Mouse (Mus musculus) c-Kit-positive CD71-positive TER-119-negative erythroid progenitor cells, embryonic 14.5 days (primary cell): ENCODE measurements around the gene Arhgap8.
A peak's percentile ranks its signal among the peaks of the same experiment; 100 is the strongest.

Experiments
- DNase-seq: peaks from one replicate; pipeline ENCODE4 v3.0.0-alpha.2; 2013; ENCODE audit warnings: low read depth

Arhgap8 gene

DNA sequence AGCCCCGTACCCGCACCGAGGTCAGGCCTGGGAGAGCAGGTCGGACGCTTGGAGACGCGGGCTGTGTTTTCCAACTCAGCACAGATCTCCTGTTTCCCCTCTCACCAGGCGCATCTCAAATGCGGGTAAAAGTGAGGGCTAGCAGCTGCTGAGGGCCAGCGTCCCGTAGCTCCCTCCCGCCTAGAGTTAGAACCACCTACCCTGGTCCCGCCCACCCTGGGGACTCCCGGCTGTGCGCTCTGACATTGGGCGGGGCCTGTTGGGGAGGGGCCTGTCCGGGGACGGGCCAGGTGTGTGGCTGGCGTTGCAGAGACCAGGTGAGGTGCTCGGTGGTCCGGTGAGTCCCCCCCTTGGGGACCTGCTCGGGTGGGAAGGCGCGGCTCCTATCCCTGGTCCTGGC is at the start of gene Arhgap8:
Gene Arhgap8, plus strand, starts transcription at position 262 of the 400 bp plus-strand sequence.
- no peak for DNase-seq

DNA sequence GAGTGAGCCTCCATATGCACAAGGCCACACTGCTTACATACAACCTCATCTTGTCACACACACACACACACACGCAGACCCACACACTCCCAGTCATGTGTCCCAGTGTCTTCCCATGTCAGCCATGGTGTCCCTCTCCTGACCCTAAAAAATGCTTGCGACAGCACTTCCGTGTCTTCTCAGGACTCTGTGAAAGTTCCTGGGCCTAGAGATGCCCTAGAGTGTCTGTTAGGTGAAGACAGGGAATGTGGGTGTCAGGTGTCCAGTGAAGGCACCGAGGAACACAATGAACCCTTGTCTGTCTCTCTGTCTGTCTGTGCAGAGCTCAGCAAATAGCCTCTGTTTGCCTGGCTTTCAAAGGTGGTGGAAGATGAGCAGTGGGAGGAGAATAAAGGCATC is 49.2 kb upstream of the Arhgap8 start:
- no peak for DNase-seq

DNA sequence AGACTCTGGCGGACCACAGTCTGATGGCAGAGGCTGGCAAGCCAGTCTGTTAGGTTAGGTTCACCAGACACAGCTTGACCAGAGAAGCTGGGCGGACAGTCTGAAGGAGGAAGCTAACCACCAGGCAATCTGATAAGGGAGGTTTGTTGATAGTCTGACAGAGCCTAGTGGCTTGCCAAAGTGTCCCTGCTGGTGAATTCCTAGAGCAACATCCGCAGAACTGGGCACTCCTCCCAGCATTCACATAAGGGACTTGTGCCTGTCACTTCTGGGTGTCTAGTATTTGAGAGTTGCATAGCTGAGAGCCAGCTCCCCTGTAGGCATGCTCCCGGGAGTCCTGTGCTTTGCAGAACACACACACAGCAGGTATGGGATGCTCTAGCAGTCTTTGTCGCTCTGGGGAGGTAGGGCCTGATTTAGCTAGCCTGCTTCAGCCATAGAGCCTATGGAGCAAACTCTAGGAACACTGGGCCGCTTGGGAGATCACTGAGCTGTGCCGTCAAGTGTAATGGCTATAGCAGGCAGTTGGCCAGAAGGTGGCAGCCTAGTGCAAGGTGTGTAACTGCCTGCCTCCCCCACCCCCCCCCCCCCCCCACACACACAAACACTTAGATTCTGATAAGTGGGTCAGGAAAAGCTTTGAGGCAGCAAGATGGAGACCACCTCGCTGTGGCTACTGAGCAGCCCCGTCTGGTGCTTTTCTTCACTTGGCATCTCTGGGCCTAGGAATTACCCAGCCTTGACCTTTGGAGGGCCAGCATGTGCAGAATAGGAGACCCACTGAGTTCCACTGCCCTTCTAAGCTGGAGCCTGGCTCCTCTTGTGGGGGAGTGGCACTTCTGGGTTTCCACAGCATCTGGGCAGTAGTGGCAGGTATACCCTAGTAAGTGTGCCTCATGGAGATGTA is 48.2 kb upstream of the Arhgap8 start:
- no peak for DNase-seq

DNA sequence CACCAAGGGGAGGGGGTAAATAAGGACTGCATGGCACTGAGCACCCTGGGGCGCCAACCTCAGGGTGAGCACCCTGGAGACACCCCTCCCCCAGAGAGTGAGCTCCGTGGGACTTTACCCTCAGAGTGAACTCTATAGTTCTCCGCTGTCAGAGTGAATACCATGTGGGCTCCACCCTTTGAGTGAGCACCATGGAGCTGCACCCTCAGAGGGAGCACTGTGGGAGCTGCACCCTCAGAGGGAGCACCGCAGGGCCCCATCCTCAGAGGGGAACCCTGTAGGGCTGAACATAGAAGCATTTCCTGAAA is 47.6 kb upstream of the Arhgap8 start:
- no peak for DNase-seq

DNA sequence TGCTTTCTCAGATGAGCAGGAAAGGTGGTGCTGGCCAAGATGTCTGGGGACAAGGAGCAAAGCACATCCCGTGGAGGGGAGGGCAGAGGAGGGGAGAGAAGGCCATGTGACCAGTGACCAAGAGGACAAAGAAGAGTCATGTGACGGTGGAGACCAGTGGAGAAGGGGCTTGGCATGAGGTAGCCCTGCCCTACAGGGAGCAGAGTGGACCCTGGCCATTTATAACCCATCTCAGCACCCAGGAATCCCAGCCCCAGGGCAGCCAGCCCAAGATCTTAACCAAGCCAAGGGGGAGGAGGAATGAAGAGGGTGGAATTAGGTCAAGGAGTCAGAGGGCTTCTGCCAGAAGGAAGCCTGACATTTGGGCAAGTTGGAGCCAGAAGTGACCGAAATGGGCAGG is 47.2 kb upstream of the Arhgap8 start:
- DNase-seq, result no peak

DNA sequence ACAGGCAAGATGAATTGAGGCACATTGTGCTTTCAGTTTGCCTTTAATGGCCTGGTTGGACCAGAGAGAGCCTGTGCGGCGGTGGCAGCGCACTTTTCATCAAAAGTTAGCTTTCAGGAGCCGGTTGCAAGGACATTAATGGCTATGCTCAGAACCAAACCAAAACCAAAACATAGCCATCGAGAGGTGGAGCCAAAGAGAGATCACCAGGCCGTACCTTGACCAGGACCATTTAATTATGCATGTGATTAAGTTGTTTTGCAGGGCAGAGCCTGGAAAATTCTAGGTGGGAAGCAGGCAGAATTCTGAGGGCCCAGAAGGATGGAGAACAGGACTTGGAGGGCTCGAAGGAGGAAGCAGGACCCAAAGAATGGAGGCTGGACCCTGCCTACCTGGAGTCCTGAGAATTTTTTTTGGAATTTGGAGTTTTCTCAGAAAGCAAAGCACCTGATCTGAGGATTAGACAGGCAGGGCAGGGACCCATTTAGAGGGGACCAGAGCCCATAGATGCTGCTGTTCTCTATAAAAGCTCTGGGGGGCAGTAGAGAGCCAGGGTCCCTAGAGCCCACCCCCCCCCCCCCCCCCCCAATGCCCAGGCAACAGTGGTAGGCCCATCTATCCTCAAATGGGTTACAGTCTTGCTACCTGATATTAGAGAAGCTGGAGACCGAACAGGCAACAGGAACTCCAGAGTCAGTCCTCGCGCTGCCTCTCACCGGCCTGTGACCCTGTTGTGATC is 45.4 kb upstream of the Arhgap8 start:
- DNase-seq, result no peak

DNA sequence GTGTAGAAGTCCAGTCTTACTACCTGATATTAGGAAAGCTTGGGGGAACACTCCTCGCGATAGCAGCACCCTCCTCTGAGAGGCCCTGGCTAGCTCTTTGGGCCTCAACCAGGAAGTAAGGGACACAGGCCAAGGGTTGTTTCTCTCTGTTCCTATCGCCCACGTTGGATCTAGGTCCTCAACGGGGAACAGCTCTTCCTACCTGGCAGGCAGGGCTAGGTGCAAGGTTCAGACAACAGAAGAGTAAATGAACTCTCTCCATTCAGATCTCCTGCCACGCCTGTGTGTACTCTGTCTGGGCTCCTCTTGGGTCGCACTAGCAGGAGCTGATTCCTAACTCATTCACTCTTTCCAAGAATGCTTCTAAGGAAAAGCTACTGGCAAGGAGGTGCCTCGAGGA is 44.5 kb upstream of the Arhgap8 start:
- no peak for DNase-seq

DNA sequence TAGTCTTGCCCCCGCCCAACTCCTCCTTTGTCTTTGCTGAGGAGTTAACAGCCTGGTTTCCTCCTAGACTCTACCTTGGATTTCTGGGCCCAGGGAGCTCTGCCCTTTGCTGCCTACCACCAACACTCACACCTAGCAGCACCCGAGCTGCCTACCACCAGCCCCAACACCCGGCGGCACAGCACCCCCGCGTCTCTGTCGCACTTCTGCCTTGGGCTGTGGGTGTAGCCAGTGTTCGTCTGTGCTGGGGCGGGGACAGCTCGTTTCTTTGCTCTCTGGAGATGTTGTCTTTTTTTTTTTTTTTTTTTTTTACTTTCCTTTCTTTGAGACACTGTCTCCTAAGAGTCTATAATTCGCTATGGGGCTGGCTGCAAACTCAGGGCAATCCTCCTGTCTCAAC is 41.9 kb upstream of the Arhgap8 start:
- DNase-seq, result no peak

DNA sequence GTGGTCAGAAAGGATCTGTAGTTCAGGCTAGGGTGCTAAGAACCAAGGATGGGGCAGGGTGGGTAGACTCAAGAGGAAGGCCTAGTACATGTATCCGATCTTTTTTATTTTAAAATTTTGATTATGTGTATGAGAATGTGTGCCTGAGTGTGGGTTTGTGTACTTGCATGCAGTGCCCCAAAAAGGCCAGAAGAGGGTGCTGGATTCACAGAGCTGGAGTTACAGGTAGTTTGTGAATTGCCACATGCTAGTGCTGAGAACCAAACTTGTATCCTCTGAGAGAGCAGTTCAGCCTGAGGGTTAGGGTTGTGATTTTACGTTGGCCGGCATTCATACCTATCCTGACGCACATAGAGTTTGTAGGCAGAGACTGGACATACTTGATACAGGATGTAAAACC is 40.8 kb upstream of the Arhgap8 start:
- no peak for DNase-seq

DNA sequence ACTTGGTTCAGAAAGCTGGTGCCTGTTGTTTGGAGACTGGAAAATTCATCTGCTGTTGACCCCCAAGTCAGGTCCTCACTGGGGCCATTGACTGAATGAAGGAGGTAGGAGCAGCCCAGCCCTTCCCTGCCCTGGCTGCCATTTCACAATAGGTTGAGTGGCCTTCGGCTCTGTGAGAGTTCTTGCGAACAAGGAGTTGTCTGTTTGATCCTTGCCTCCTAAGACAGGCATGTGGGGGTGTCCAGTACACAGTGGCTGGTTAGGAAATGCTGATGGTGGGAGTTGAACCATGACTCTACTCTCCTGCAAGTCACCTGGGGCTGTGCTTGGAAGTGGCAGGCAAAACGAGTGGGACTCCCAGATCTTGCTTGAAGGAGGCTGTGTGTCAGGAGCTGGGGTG is 40.1 kb upstream of the Arhgap8 start:
- no peak for DNase-seq

DNA sequence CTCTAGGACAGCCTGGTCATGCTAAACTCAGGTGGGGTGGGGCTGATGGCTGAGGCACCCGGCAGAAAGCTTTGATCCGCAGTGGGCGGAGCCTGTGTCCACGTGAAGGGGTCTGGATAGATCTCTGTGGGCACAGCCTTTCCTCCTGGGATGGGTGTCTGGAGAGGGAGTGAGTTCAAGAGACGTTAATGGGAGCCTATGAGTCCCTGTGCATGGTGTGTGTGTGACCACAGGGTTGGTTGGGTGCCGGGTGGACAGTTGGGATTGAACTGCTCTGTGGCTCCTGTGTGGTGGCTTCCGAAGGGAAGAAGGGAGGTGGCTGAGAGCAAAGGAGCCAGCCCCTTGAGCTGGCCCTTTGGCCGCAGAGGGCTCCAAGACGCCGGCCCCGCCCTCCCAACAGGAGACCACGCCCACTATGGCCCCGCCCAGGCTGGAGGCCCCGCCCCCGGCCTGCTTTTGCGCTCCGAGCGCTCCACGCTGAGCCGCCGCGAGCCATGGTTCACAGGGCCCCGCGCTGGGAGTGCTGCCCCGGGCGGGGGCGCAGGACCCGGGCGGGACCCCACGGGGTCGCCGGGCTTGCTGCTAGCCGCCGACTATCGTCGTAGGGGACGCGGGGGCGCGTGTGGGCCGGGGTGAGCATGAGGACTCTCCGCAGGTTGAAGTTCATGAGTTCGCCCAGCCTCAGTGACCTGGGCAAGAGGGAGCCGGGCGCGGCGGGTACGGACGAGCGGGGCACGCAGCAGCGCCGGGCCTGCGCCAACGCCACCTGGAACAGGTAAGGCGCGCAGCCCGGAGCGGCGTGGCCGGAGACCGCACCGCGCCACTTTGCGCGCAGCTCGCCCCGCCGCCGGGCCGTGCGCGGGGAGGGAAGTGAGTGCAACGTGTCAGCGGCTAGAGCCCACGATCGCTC is 39.1 kb upstream of the Arhgap8 start:
- peak; percentile 35 for DNase-seq

DNA sequence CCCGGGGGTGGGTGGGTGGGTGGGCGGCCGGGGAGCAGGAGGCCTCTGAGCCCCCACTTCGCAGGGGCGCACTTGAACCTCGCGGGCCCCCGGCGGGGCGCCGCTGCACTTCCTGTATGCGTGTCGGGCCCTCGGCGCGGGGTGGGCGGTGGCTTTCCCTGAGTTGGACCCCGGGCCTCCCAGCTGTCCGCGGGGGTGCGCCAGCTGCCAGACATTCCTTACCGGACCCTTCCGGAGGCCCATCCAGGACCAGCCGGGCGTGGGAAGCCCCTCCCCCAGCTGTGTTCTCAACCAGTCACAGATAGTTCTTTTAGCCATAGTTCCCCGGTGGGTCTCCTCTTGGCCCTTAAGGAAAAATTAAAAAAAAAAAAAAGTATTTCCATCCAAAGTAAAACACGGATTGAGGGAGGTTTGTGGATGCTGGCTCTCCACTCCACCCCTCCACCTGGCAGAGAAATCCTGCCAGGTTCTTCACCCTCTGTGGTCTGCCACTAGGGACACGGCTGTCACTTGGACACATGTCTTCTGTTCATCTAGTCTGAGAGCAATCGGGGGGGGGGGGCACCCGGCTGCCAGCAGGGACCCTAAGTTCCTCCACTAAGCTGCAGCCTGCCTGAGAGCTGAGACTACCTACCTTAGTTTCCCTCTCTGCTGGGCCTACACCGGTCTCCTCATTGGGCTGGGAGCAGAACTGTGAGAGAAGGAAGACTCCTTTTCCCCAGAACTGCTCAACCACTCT is 38.2 kb upstream of the Arhgap8 start:
- DNase-seq, result no peak

DNA sequence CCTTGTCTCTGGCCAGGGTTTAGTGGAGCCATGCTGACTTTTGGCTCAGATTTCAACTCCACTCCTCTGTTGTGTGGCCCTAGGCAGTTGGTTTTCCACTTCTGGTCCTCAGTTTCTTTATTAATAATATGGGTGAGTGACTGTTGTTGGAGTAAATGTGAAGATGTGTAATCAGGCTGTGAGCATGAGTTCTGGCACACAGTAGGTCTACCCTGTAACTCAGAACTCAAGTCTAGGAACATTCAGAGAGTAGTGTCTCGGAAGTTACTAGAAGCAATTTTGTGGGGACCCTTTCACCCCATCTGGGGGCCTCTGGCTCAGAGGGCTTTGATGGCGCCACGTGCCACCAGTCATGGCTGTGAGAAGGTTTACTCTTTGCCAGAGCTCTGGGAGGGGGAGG is 37.6 kb upstream of the Arhgap8 start:
- DNase-seq, result no peak

DNA sequence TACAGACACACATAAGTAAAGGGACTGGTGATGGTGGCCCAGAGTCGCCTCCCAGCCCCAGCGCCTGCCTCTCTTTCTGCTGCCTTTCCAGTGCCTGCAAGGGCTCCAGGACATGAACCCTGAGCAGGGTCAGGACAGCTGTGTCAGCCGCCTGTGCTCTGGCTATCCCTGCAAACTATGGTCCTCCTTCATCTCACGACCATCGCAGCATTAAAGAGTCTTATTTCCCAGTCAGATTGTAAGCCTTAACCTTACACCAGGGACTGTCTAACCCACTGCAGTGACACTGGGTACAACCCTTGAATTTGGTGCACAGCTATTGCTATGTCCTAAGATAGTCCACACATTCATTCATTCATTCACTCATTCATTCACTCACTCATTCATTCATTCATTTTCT is 37.0 kb upstream of the Arhgap8 start:
- no peak for DNase-seq

DNA sequence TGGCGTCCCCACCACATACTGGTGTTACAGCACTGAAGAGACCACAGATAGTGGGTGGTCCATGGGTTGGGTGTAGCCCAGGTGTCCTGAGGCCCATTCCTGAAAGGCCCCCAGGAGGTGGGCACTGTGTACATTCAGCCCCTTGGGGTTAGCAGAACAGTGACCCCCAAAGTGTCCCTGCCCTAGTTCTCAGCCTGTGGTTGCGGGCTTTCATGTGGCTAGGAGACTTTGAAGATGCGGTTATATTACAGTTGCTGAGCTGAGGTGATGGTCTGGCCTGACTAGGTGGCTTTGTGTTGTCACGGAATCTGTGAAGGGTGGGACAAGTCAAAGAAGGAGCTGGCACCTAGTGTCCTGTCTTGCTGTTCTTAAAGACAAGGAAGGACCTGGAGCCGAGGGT is 35.3 kb upstream of the Arhgap8 start:
- no peak for DNase-seq

DNA sequence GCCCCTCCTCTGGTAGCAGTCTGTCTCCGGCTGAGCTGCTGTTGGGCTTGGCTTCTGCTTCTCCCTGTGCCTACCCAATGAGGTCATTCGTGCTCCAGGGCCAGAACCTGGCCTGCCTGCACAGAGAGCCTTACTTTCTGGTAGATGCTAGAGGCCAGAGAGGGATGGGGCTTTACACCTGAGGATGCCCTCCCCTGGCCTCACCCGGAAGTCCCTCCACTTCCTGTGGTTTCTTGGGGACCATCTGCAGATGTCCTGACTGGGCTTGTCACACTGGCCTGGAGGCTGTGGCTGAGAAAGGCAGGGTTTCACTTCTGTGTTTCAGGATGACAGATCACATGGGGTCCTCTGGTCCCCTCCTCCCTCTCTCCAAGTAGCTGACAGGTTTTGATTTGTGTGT is 34.4 kb upstream of the Arhgap8 start:
- DNase-seq, result no peak

DNA sequence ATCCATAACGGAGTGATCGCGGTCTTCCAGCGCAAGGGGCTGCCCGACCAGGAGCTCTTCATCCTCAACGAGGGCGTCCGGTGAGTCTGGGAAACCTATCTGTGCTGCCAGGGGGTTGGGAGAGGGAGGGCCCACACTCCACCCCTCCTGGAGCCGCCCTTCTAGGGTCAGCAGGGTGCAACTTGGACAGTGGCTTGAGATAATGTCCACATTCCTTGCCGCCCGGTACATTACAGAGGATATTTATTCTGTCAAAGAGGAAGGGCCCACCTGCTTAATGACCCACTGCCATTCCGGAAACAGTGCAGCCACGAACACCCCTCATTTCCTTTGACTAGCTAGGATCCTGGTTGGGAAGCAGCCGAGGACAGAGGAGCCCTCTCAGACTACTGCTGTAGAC is 31.9 kb upstream of the Arhgap8 start:
- no peak for DNase-seq

DNA sequence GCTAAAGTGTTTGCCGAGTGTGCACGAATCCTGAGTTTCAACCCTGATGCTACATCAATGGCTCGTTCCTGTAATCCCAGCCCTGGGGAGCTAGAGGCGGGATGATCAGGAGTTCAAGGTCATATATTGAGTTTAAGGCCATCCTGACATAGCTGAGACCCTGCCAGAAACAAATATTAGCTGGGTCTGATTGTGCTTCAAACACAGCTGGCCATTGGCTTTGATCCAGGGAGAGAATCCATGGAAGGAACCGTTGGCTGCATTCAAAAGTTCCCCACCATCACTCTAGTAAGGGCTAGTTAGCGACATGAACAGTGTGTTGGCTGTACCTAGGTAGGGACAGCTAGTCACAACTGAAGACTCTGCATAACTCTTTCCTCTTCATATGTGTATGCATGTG is 30.5 kb upstream of the Arhgap8 start:
- no peak for DNase-seq

DNA sequence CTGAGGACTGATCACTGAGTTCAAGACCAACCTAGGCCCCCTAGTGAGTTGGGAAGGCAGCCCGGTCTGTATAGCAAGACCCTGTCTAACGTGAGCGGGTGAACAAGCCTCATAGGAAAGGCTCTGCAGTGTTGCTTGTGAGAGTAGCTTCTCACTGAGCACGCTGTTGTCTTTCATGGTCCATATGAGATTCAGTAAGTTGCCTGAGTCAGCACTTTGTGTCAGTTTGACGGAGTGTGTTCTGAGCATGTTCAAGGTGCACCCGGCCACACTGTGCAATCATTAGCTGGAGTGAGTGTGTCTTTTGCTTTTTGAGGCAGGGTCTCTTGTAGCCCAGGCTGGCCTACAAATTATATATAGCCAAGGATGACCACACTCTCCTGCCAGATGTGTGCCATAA is 28.3 kb upstream of the Arhgap8 start:
- DNase-seq, result no peak

DNA sequence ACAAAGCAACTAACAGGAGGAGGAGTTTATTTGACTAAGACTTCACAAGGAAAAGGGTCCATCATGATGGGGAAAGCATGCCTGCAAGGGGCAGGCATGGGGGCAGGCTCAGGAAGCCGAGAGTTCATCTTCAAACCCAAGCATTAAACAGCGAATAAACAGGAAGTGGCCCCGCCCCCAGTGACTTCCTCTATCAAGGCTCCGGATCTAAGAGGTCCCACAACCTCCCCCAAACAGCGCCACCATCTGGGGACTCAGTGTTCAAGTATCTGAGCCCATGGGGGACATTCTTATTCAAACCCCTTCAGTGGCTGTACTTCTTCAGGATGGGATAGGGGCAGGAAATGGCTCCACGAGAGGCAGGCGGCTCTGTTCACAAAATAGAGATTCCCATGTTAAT is 27.2 kb upstream of the Arhgap8 start:
- no peak for DNase-seq

DNA sequence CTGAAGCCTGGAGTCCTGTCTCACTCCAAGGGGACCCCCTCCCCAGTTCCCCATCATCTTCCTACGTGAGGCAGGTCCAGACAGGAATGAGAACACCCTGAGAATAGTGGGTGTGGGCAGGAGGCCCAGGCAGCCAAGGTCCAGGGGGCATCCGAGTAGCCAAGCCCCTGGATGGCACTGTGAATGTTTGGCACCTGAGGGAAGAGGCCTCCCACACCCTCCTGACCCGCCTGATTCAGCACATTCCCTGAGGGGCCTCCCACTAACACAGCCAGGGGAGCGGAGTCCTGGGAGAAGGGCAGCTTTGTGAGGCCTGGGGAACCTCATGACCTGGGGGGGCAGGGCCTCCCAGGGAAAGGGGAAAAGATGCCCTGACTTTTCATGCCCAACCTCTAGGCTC is 23.8 kb upstream of the Arhgap8 start:
- no peak for DNase-seq

DNA sequence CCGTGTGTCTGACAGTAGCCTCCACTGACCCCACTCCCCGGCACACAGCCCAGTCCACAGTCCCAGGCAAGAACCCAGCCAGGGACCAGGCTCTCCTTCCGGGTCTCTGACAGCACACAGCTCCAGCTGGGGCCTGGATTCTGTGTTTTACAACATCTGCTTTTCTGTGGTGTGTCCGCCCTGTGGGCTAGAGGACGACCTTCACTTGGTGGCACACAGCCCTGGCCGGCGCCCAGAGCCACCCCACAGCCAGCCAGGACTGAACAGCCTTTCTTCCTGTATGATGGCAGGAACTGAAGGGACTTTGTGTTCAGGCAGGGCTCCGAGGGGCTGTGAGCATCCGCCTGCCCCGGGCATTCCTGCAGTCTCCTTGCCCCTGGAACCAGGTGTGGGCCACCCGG is 22.2 kb upstream of the Arhgap8 start:
- no peak for DNase-seq
